Mouse (Mus musculus) myocyte (in vitro differentiated cells): Measurements from ENCODE around the gene Eps8. TPM values are rescaled to one million over a fixed set of nuclear protein-coding genes. Genes with fewer than 3 reads are reported as not detected.
A peak's percentile ranks its signal among the peaks of the same experiment; 100 is the strongest.

ENCODE experiments used
- H3K27me3 ChIP-seq: one replicate; pipeline ENCODE4 v1.6.1; 2011; ENCODE audit not compliant: control insufficient read depth, insufficient read depth, insufficient read length
- H3K36me3 ChIP-seq: one replicate; pipeline ENCODE4 v1.6.1; 2011; ENCODE audit not compliant: control insufficient read depth, insufficient read depth
- H3K4me2 ChIP-seq: one replicate; pipeline ENCODE4 v1.6.1; 2011; ENCODE audit warnings: low read depth, control low read depth
- H3K4me3 ChIP-seq: one replicate; pipeline ENCODE4 v1.5.1; 2011; ENCODE audit warnings: mild to moderate bottlenecking, control low read depth, moderate library complexity
- H3K79me2 ChIP-seq: one replicate; pipeline ENCODE4 v1.6.1; 2011; ENCODE audit not compliant: control insufficient read depth, insufficient read depth
- H3ac ChIP-seq: one replicate; pipeline ENCODE4 v1.6.1; 2011; ENCODE audit not compliant: control insufficient read depth, insufficient read length
- CEBPB ChIP-seq: IDR thresholded peaks from 2 replicates; pipeline ENCODE4 v1.6.1; 2011; ENCODE audit warnings: mild to moderate bottlenecking, moderate library complexity; ENCODE audit not compliant: poor library complexity, insufficient read depth, severe bottlenecking
- E2F4 ChIP-seq: IDR thresholded peaks from one replicate; pipeline ENCODE4 v1.6.1; 2011; ENCODE audit warnings: mild to moderate bottlenecking, control low read depth, moderate library complexity; ENCODE audit not compliant: insufficient read depth
- MAX ChIP-seq: IDR thresholded peaks from one replicate; pipeline ENCODE4 v1.6.1; 2011; ENCODE audit warnings: low read depth, mild to moderate bottlenecking, control low read depth
- MYOD1 ChIP-seq, 3 experiments: IDR thresholded peaks; one replicate each; pipeline ENCODE4 v1.6.1; 2011; ENCODE audit warnings: control low read depth in 2 of 3, low read depth in 2 of 3, mild to moderate bottlenecking in 2 of 3, moderate library complexity in 1 of 3; ENCODE audit not compliant: insufficient read length in 2 of 3, control insufficient read depth in 1 of 3
- MYOG ChIP-seq, 3 experiments: IDR thresholded peaks; one replicate each; pipeline ENCODE4 v1.6.1; 2011; ENCODE audit warnings: control low read depth in 2 of 3, low read depth in 2 of 3, mild to moderate bottlenecking in 2 of 3; ENCODE audit not compliant: insufficient read length in 2 of 3, control insufficient read depth in 1 of 3, insufficient read depth in 1 of 3
- POLR2A ChIP-seq: IDR thresholded peaks from one replicate; pipeline ENCODE4 v1.6.1; 2011; ENCODE audit warnings: low read depth, mild to moderate bottlenecking, control low read depth, moderate library complexity; ENCODE audit not compliant: insufficient read length
- POLR2AphosphoS2 ChIP-seq: IDR thresholded peaks from one replicate; pipeline ENCODE4 v1.6.1; 2011; ENCODE audit warnings: low read depth, control low read depth; ENCODE audit not compliant: insufficient read length
- REST ChIP-seq: IDR thresholded peaks from one replicate; pipeline ENCODE4 v1.6.1; 2011; ENCODE audit warnings: mild to moderate bottlenecking, control low read depth, moderate library complexity; ENCODE audit not compliant: insufficient read depth, insufficient read length
- SRF ChIP-seq: IDR thresholded peaks from one replicate; pipeline ENCODE4 v1.6.1; 2011; ENCODE audit warnings: low read depth; ENCODE audit not compliant: control insufficient read depth, insufficient read length
- TCF12 ChIP-seq: IDR thresholded peaks from one replicate; pipeline ENCODE4 v1.6.1; 2011; ENCODE audit warnings: mild to moderate bottlenecking, control low read depth; ENCODE audit not compliant: poor library complexity, insufficient read depth, severe bottlenecking
- TCF3 ChIP-seq: IDR thresholded peaks from one replicate; pipeline ENCODE4 v1.6.1; 2011; ENCODE audit warnings: low read depth, control low read depth; ENCODE audit not compliant: insufficient read length
- USF1 ChIP-seq: IDR thresholded peaks from one replicate; pipeline ENCODE4 v1.6.1; 2011; ENCODE audit warnings: low read depth, mild to moderate bottlenecking, control low read depth, moderate library complexity
- polyA plus RNA-seq: library from polyadenylated mRNA; unstranded; fragments of >200 nt; fragmentation: generic; extraction: Trizol; gene quantifications from one replicate; pipeline ENCODE4 v1.2.1, GENCODE M21; 2012; ENCODE audit warnings: missing spikeins

Eps8 gene
- polyA plus RNA-seq, 1 experiment: 12.4 TPM

- Histone ChIP-seq H3K27me3 (no peaks in the 10 kb centered on the region), H3K4me3 (no peak overlapping the region), H3K36me3 (peaks cover 3% of the 10 kb centered on the region), H3K79me2 (peaks cover 4% of the 10 kb centered on the region), H3K4me2 (no peak overlapping the region), H3ac (no peak overlapping the region)
- TF ChIP-seq SRF: no peak
- no peak for TF ChIP-seq MYOD1 (IDR thresholded peaks at IDR 0.05; ENCODE audit: control insufficient read depth in 1 of 3, insufficient read length in 2 of 3, low read depth in 2 of 3)
- TF ChIP-seq POLR2A: no peak
- no peak for TF ChIP-seq TCF12
- no peak for TF ChIP-seq E2F4
- TF ChIP-seq MYOG (IDR thresholded peaks at IDR 0.05; ENCODE audit: control insufficient read depth in 1 of 3, insufficient read depth in 1 of 3, insufficient read length in 2 of 3, low read depth in 2 of 3): no peak
- no peak for TF ChIP-seq CEBPB
- no peak for TF ChIP-seq MAX
- no peak for TF ChIP-seq REST
These were observed 26.0 kb downstream of the Eps8 start for GRCm38 (mm10) chr6:137628715-137629114.

GRCm38 (mm10) chr6:137621021-137621420 is 33.7 kb downstream of the Eps8 start:
- no peak overlapping the region for H3K4me2 ChIP-seq
- H3K36me3 ChIP-seq: peaks cover 3% of the 10 kb centered on the region
- no peak for TF ChIP-seq POLR2AphosphoS2
- TF ChIP-seq CEBPB: no peak
- TF ChIP-seq TCF12: no peak
- no peak for TF ChIP-seq E2F4
- H3K27me3 ChIP-seq: no peaks in the 10 kb centered on the region
- H3ac ChIP-seq: no peak overlapping the region
- H3K4me3 ChIP-seq: no peak overlapping the region
- H3K79me2 ChIP-seq: no peaks in the 10 kb centered on the region

GRCm38 (mm10) chr6:137613903-137614302 is 40.8 kb downstream of the Eps8 start:
- TF ChIP-seq E2F4 (no peak), SRF (no peak), POLR2A (no peak), REST (no peak), CEBPB (no peak), TCF12 (no peak), TCF3 (no peak), POLR2AphosphoS2 (no peak), MYOG (IDR thresholded peaks at IDR 0.05; ENCODE audit: control insufficient read depth in 1 of 3, insufficient read depth in 1 of 3, insufficient read length in 2 of 3, low read depth in 2 of 3) (no peak), USF1 (no peak), MAX (no peak), MYOD1 (IDR thresholded peaks at IDR 0.05; ENCODE audit: control insufficient read depth in 1 of 3, insufficient read length in 2 of 3, low read depth in 2 of 3) (no peak)

GRCm38 (mm10) chr6:137612071-137612547 is 42.6 kb downstream of the Eps8 start:
- Histone ChIP-seq H3K27me3 (no peaks in the 10 kb centered on the region), H3K36me3 (no peaks in the 10 kb centered on the region), H3ac (no peak overlapping the region), H3K4me3 (no peak overlapping the region), H3K4me2 (no peak overlapping the region), H3K79me2 (no peaks in the 10 kb centered on the region)
- TF ChIP-seq SRF: no peak
- TF ChIP-seq MYOD1 (IDR thresholded peaks at IDR 0.05; ENCODE audit: control insufficient read depth in 1 of 3, insufficient read length in 2 of 3, low read depth in 2 of 3): peak in 1 of 3 experiments; percentile 11
- peak in 1 of 3 experiments; percentile 45 for TF ChIP-seq MYOG (IDR thresholded peaks at IDR 0.05; ENCODE audit: control insufficient read depth in 1 of 3, insufficient read depth in 1 of 3, insufficient read length in 2 of 3, low read depth in 2 of 3)

More at GRCm38 (mm10) chr6:137613903-137614302, 40.8 kb downstream of the Eps8 start:
- H3K36me3 ChIP-seq: no peaks in the 10 kb centered on the region
- H3K4me2 ChIP-seq: no peak overlapping the region
- H3K4me3 ChIP-seq: no peak overlapping the region
- no peaks in the 10 kb centered on the region for H3K27me3 ChIP-seq
- H3K79me2 ChIP-seq: no peaks in the 10 kb centered on the region
- H3ac ChIP-seq: no peak overlapping the region

- Histone ChIP-seq H3K36me3 (no peaks in the 10 kb centered on the region), H3K4me2 (no peak overlapping the region), H3K79me2 (no peaks in the 10 kb centered on the region), H3K27me3 (no peaks in the 10 kb centered on the region), H3ac (no peak overlapping the region), H3K4me3 (no peak overlapping the region)
- TF ChIP-seq REST: no peak
- no peak for TF ChIP-seq MYOG (IDR thresholded peaks at IDR 0.05; ENCODE audit: control insufficient read depth in 1 of 3, insufficient read depth in 1 of 3, insufficient read length in 2 of 3, low read depth in 2 of 3)
- no peak for TF ChIP-seq TCF12
- TF ChIP-seq MYOD1 (IDR thresholded peaks at IDR 0.05; ENCODE audit: control insufficient read depth in 1 of 3, insufficient read length in 2 of 3, low read depth in 2 of 3): no peak
- no peak for TF ChIP-seq SRF
- TF ChIP-seq POLR2A: no peak
- TF ChIP-seq E2F4: no peak
- no peak for TF ChIP-seq USF1
- TF ChIP-seq POLR2AphosphoS2: no peak
- no peak for TF ChIP-seq CEBPB
- no peak for TF ChIP-seq TCF3
These were observed 46.3 kb downstream of the Eps8 start for GRCm38 (mm10) chr6:137608160-137608930.
